Mouse (Mus musculus): ENCODE measurements around the gene Srd5a2.
"Not testable (repeated sequence)": the region's sequence is repeated elsewhere in the genome, so short reads cannot be mapped to it uniquely, and the experiment has no call there.

The Srd5a2 gene

GRCm38 (mm10) chr17:74047210-74048082, at the start of gene Srd5a2:
TSS of gene Srd5a2 (minus strand) at chr17:74047916.
- peak in 1 of 2 experiments; percentile 34 for DNase-seq

GRCm38 (mm10) chr17:74088886-74089678, 41.4 kb upstream of the Srd5a2 start:
- peak; percentile 77 to 89 for DNase-seq

- no peak for DNase-seq
These were observed 40.3 kb upstream of the Srd5a2 start for GRCm38 (mm10) chr17:74088016-74088415.

DNA sequence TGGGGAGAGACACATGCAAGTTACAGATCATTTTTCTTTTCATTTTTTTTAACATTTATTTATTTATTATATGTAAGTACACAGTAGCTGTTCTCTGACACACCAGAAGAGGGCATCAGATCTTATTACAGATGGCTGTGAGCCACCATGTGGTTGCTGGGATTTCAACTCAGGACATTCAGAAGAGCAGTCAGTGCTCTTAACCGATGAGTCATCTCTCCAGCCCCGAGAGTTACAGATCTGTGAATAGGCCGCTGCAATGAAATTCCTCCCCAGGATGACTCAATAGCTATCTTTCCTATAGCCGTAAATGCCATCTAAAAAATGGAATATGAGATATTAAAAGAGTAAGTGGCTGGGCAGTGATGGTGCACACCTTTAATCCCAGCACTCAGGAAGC, 35.7 kb upstream of the Srd5a2 start:
- no peak for DNase-seq

GRCm38 (mm10) chr17:74080076-74080615, 32.4 kb upstream of the Srd5a2 start:
- peak; percentile 19 to 64 for DNase-seq

- peak; percentile 54 to 74 for DNase-seq
These were observed 31.2 kb upstream of the Srd5a2 start for GRCm38 (mm10) chr17:74078776-74079495.

- DNase-seq: not testable (repeated sequence)
These were observed 25.4 kb upstream of the Srd5a2 start for GRCm38 (mm10) chr17:74073067-74073466.

DNA sequence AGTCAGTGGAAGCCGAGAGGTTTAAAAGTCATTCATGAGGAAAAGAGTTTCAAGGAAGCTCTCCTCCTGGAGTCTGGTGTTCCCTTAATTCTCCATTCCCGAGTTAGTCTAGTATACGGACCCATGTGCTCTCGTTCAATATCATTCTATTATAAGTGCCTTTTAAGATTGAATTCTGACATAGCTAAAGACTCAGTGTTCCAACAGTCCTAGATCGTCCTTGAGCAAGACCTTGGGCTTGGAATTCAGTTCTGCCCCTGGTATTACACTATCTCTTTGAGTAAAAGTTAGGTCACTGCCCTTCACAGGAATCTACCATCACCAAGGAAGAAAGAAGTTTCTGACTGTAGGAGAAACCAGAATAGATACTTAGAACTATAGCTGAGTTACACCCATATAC, 15.0 kb upstream of the Srd5a2 start:
- not testable (repeated sequence) for DNase-seq

- no peak for DNase-seq
These were observed 607 bp upstream of the Srd5a2 start for GRCm38 (mm10) chr17:74048229-74048816.

- peak; percentile 56 to 82 for DNase-seq
These were observed 4.0 kb downstream of the Srd5a2 start for GRCm38 (mm10) chr17:74043754-74044153.

DNA sequence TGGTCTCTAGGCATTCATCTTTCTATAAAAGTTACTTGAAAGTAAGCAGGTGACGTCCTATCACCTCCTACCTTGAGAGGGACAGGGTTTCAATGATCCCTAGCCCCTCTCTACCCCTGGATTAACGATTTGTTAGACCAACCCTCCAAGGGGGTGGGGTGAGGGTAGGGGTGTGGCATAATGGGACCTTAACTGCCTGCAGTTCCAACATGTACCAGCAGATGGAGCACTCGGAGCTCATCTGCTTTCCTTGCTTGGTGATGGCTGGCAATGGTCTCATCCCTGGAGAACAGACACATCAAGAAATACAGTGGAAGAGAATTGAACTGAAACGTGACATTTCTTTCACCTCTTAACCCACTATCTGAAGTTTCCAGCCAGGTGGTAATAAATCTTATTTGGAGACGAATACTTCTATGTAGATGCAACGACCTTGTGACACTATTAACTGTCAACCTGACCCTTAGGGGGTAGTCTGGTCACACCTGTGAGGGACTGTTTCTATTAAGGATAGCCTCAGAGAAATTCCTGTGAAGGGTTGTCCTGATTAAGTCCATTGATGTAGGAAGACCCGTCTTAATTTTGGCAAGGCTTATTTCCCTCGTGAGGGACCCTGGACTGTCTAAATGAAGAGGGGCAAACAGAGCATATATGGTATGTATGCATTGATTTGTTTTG, 27.1 kb downstream of the Srd5a2 start:
- DNase-seq: peak; percentile 79 to 93

- DNase-seq: no peak
These were observed 29.4 kb downstream of the Srd5a2 start for GRCm38 (mm10) chr17:74018281-74018680.

DNA sequence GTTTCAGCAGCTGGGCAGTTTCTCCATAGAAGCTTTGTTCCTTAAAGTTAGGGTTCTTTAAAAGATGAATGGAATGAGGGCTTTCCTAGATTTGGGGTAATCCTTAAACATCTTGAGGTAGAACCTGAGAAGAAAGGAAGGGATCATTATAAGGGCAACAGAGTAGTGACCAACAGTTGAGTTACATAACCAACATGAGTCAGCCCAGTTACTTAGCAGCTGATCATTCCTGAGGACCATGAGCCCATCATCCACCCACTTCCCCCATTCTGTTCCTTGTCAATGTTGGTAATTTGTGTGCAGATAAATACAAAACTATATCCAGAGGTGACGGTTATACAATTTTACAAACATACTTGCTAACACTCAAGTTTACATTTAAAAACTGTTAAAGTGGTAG, 30.1 kb downstream of the Srd5a2 start:
- no peak for DNase-seq

GRCm38 (mm10) chr17:74015128-74015527, 32.6 kb downstream of the Srd5a2 start:
- no peak for DNase-seq

DNA sequence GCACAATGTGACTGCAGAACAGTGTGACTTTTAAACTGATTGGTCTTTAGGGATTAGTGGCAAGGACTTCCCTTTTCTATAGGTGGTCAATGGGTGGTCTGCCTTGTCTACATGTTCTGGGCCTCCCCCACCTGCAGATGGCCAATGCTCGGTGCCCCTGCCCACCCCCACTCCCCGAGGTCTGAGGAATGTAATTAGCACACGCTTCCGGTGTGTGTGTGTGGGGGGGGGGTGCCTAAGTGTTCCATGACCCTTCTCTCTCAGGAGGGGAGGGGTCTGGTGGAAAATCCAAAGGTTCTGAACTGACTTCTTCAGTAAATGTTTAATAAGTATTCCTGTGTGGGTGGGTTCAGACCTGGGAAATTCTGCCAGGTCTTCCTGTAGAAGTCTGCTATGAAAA, 39.0 kb downstream of the Srd5a2 start:
- DNase-seq: no peak

GRCm38 (mm10) chr17:74007001-74007400, 40.7 kb downstream of the Srd5a2 start:
- no peak for DNase-seq

- no peak for DNase-seq
These were observed 45.3 kb downstream of the Srd5a2 start for GRCm38 (mm10) chr17:74002396-74002795.

- DNase-seq: no peak
These were observed 51.6 kb downstream of the Srd5a2 start for GRCm38 (mm10) chr17:73995907-73996645.

GRCm38 (mm10) chr17:73991264-73991663, 56.5 kb downstream of the Srd5a2 start:
- no peak for DNase-seq

- no peak for DNase-seq
These were observed 61.1 kb downstream of the Srd5a2 start for GRCm38 (mm10) chr17:73986571-73986970.

DNA sequence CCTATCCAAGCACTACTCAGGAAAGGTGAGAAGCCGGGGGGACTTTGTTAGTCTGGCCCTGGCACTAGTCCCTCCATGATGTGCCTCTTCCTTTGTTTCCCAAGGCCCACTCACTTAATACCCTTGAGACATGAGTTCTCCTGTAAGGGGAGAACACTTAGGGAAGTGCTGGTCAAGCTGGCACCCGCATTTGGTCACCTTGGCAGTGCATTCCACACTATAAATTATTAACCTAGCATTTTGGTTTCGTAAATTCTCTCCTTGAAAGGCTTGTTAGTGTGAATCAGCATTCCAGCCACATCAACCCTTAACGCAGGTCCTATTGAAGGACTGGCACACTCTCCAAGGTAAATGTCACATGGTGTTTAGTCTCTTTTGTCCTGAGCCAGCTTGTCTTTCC, 61.8 kb downstream of the Srd5a2 start:
- peak; percentile 49 to 64 for DNase-seq

Measured in kidney, postnatal 25 days (tissue).